Mouse (Mus musculus) MEL (cell line): ENCODE results near the gene Usp42. TPM values are rescaled to one million over a fixed set of nuclear protein-coding genes. Genes with fewer than 3 reads are reported as not detected.

Experiments used
- DNase-seq: peaks from one replicate; pipeline ENCODE4 v3.0.0; 2011; ENCODE audit warnings: low read depth, low spot score
- H3K27ac ChIP-seq: 2 replicates; pipeline ENCODE4 v1.5.1; 2012; ENCODE audit warnings: low read depth, mild to moderate bottlenecking, control low read depth, low read length, moderate library complexity; ENCODE audit not compliant: control insufficient read depth
- H3K27me3 ChIP-seq, 2 experiments: fragments of 150-350 bp in 1 of 2; sonication (generic) in 1 of 2; 2 replicates each; pipeline ENCODE4 v1.6.1; 2012; ENCODE audit warnings: low read length in 2 of 2, mild to moderate bottlenecking in 2 of 2, improper control_type of control experiment in 1 of 2, moderate library complexity in 1 of 2; ENCODE audit not compliant: insufficient read depth in 2 of 2, control insufficient read depth in 1 of 2
- H3K36me3 ChIP-seq, 2 experiments: 2 replicates each; pipeline ENCODE4 v1.6.1; 2012 to 2014; ENCODE audit warnings: low read length in 2 of 2, improper control_type of control experiment in 1 of 2, inconsistent platforms in 1 of 2, mild to moderate bottlenecking in 1 of 2; ENCODE audit not compliant: insufficient read depth in 2 of 2, control insufficient read depth in 1 of 2
- H3K4me1 ChIP-seq, 2 experiments: fragments of 150-350 bp in 1 of 2; sonication (generic) in 1 of 2; 2 replicates each; pipeline ENCODE4 v1.6.1; 2012; ENCODE audit warnings: low read length in 2 of 2, improper control_type of control experiment in 1 of 2, mild to moderate bottlenecking in 1 of 2; ENCODE audit not compliant: insufficient read depth in 2 of 2, control insufficient read depth in 1 of 2
- H3K4me3 ChIP-seq, 2 experiments: fragments of 150-350 bp in 1 of 2; sonication (generic) in 1 of 2; 2 replicates each; pipeline ENCODE4 v1.5.1; 2012; ENCODE audit warnings: low read depth in 2 of 2, low read length in 2 of 2, mild to moderate bottlenecking in 2 of 2, moderate library complexity in 2 of 2, control low read depth in 1 of 2, improper control_type of control experiment in 1 of 2; ENCODE audit not compliant: control insufficient read depth in 1 of 2, insufficient read depth in 1 of 2
- H3K79me2 ChIP-seq: 2 replicates; pipeline ENCODE4 v1.6.1; 2012; ENCODE audit warnings: mild to moderate bottlenecking, low read length, moderate library complexity; ENCODE audit not compliant: control insufficient read depth, poor library complexity, insufficient read depth
- H3K9ac ChIP-seq: 2 replicates; pipeline ENCODE4 v1.6.1; 2012; ENCODE audit warnings: low read depth, mild to moderate bottlenecking, control low read depth, low read length, moderate library complexity; ENCODE audit not compliant: control insufficient read depth, poor library complexity, severe bottlenecking
- H3K9me3 ChIP-seq: fragments of 150-350 bp; sonication (generic); replicated peaks from 2 replicates; pipeline ENCODE4 v1.6.1; 2012; ENCODE audit warnings: mild to moderate bottlenecking, low read length, improper control_type of control experiment, moderate library complexity; ENCODE audit not compliant: insufficient read depth
- CTCF ChIP-seq, 3 experiments: IDR thresholded peaks in 2 of 3; conservative IDR thresholded peaks in 1 of 3; 2 replicates each; pipeline ENCODE4 v1.5.1; 2011 to 2012; ENCODE audit warnings: low read length in 3 of 3, low read depth in 2 of 3, mild to moderate bottlenecking in 2 of 3, improper control_type of control experiment in 1 of 3, inconsistent platforms in 1 of 3, mixed read lengths in 1 of 3, moderate library complexity in 1 of 3; ENCODE audit not compliant: control insufficient read depth in 1 of 3, insufficient read depth in 1 of 3, poor library complexity in 1 of 3, severe bottlenecking in 1 of 3
- E2F4 ChIP-seq: IDR thresholded peaks from 2 replicates; pipeline ENCODE4 v1.6.1; 2011; ENCODE audit warnings: low read depth, low read length, improper control_type of control experiment, borderline replicate concordance
- ELF1 ChIP-seq: IDR thresholded peaks from 2 replicates; pipeline ENCODE4 v1.6.1; 2014; ENCODE audit warnings: low read depth, mild to moderate bottlenecking, inconsistent platforms, low read length, improper control_type of control experiment, moderate library complexity
- ETS1 ChIP-seq: IDR thresholded peaks from 2 replicates; pipeline ENCODE4 v1.6.1; 2012; ENCODE audit warnings: low read depth, mild to moderate bottlenecking, inconsistent platforms, low read length, improper control_type of control experiment, moderate library complexity
- GATA1 ChIP-seq: IDR thresholded peaks from 2 replicates; pipeline ENCODE4 v1.6.1; 2011; ENCODE audit warnings: low read depth, low read length, improper control_type of control experiment
- MAX ChIP-seq: IDR thresholded peaks from 2 replicates; pipeline ENCODE4 v1.6.1; 2011; ENCODE audit warnings: low read length, improper control_type of control experiment
- MAZ ChIP-seq: IDR thresholded peaks from 2 replicates; pipeline ENCODE4 v1.6.1; 2012; ENCODE audit warnings: low read depth, mild to moderate bottlenecking, inconsistent platforms, low read length, improper control_type of control experiment
- MEF2A ChIP-seq: IDR thresholded peaks from 2 replicates; pipeline ENCODE4 v1.6.1; 2014; ENCODE audit warnings: low read depth, mild to moderate bottlenecking, inconsistent platforms, low read length, improper control_type of control experiment; ENCODE audit not compliant: poor library complexity, insufficient replicate concordance, severe bottlenecking; ENCODE audit errors: extremely low read depth
- MXI1 ChIP-seq: IDR thresholded peaks from 2 replicates; pipeline ENCODE4 v1.6.1; 2011; ENCODE audit warnings: mild to moderate bottlenecking, low read depth, low read length, improper control_type of control experiment
- MYB ChIP-seq: IDR thresholded peaks from 2 replicates; pipeline ENCODE4 v1.6.1; 2011; ENCODE audit warnings: mild to moderate bottlenecking, low read depth, low read length, improper control_type of control experiment
- NELFE ChIP-seq: IDR thresholded peaks from 2 replicates; pipeline ENCODE4 v1.6.1; 2011; ENCODE audit warnings: low read depth, low read length, improper control_type of control experiment
- NRF1 ChIP-seq: IDR thresholded peaks from 2 replicates; pipeline ENCODE4 v1.6.1; 2014; ENCODE audit warnings: low read depth, mild to moderate bottlenecking, inconsistent platforms, low read length, improper control_type of control experiment, moderate library complexity; ENCODE audit not compliant: poor library complexity, insufficient read depth, severe bottlenecking
- POLR2AphosphoS2 ChIP-seq: IDR thresholded peaks from 2 replicates; pipeline ENCODE4 v1.6.1; 2011; ENCODE audit warnings: low read length, improper control_type of control experiment
- RAD21 ChIP-seq: IDR thresholded peaks from 2 replicates; pipeline ENCODE4 v1.6.1; 2011; ENCODE audit warnings: mild to moderate bottlenecking, low read depth, low read length, improper control_type of control experiment
- RCOR1 ChIP-seq: IDR thresholded peaks from 2 replicates; pipeline ENCODE4 v1.6.1; 2012; ENCODE audit warnings: low read depth, mild to moderate bottlenecking, inconsistent platforms, low read length, improper control_type of control experiment
- SIN3A ChIP-seq: IDR thresholded peaks from 2 replicates; pipeline ENCODE4 v1.6.1; 2012; ENCODE audit warnings: low read length, improper control_type of control experiment, inconsistent platforms
- TBP ChIP-seq: IDR thresholded peaks from 2 replicates; pipeline ENCODE4 v1.8.0; 2011; ENCODE audit warnings: low read depth, low read length, improper control_type of control experiment
- TCF12 ChIP-seq: IDR thresholded peaks from 2 replicates; pipeline ENCODE4 v1.6.1; 2014; ENCODE audit warnings: low read depth, mild to moderate bottlenecking, inconsistent platforms, low read length, improper control_type of control experiment, moderate library complexity
- ZC3H11A ChIP-seq: IDR thresholded peaks from 2 replicates; pipeline ENCODE4 v1.6.1; 2012; ENCODE audit warnings: low read depth, mild to moderate bottlenecking, inconsistent platforms, low read length, improper control_type of control experiment
- ZKSCAN1 ChIP-seq: IDR thresholded peaks from 2 replicates; pipeline ENCODE4 v1.6.1; 2012; ENCODE audit warnings: low read depth, mild to moderate bottlenecking, inconsistent platforms, low read length, improper control_type of control experiment, moderate library complexity
- ZMIZ1 ChIP-seq: IDR thresholded peaks from 2 replicates; pipeline ENCODE4 v1.6.1; 2012; ENCODE audit warnings: low read depth, mild to moderate bottlenecking, inconsistent platforms, low read length, improper control_type of control experiment, moderate library complexity
- polyA plus RNA-seq, 2 experiments: library from polyadenylated mRNA; stranded (reverse) in 1 of 2; unstranded in 1 of 2; fragments of >175 nt in 1 of 2; fragments of >200 nt in 1 of 2; gene quantifications; 2 replicates each; pipeline versions ENCODE4 v1.2.1 to v1.2.4; 2012; ENCODE audit warnings: low replicate concordance in 2 of 2, low read depth in 1 of 2; ENCODE audit not compliant: insufficient read length in 2 of 2, insufficient read depth in 1 of 2, missing spikeins in 1 of 2
- total RNA-seq: library from RNA; depleted of rRNA; stranded (reverse); fragments of 300-350 nt; gene quantifications from 2 replicates; pipeline ENCODE4 v1.2.3, GENCODE M21; 2012; rRNA removed

Usp42 gene
- total and polyA plus RNA-seq, 3 experiments: 8.1 to 18.6 TPM; not detected in 1

DNA sequence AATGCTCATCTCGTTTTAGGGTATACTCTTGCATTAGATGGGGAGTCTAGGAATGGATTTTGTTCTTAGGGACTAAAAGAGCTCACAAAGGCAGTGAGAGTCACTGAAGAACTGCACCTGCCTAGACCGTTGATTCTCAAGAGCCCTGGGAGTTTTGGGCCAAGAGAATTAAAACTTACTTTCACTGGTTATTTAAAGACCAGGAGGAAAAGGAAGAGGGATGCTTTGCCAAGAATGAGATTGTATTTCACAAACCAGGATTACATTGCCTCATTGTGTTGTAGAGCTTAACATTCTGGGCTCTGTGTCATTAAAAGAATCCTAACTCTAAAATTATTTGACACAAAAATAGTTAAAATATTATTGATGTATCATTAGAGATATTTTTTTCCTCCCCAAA is 66.5 kb downstream of the Usp42 start:
- Histone ChIP-seq H3K4me1 (peaks cover 2 to 3% of the 10 kb centered on the region in 2 experiments; a peak in 1 of 4 replicates), H3K9ac (no peak overlapping the region), H3K4me3 (no peak overlapping the region), H3K36me3 (0 out of 4 replicates have a peak, but pooled peaks cover 0 to 2% of the 10 kb centered on the region in 2 experiments), H3K9me3 (no peaks in the 10 kb centered on the region), H3K79me2 (no peaks in the 10 kb centered on the region; the same call in 1 of the 2 replicates), H3K27me3 (no peaks in the 10 kb centered on the region), H3K27ac (no peak overlapping the region)
- TF ChIP-seq TBP (no peak), MAZ (no peak), TCF12 (no peak), POLR2AphosphoS2 (no peak), MEF2A (no peak), RCOR1 (no peak), ZKSCAN1 (no peak), ELF1 (no peak)
- DNase-seq: no peak

DNA sequence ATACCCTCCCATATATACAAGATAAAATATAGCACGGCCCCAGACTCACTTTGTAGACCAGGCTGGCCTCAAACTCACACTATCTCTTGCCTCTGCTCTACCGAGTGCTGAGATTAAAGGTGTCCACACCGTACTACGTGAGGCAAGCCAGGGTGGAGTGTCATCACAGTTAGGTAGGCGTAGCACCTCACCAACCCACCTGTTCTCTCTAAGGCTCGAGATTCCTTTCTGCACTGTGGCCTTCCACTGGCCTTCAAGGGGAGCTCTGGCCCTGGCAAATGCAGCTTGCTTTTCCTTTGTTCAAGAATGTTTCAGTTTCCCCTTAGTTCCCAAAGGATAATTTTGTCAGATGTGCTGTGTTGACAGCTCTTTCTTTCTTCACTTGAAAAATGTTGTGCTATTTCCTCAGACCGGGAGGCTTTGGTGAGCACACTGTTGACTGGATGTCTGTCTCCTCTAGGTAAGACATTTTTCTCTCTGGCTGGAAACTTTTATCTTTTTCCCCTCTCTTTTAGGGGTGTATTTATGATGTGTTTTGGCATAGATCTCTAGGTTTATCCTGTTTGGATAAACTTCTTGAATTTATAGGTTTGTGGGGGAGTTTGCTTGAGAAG is 68.9 kb downstream of the Usp42 start:
- H3K79me2 ChIP-seq: peaks cover 6% of the 10 kb centered on the region
- no peak overlapping the region for H3K9ac ChIP-seq
- DNase-seq: no peak
- peaks cover 0 to 9% of the 10 kb centered on the region in 2 experiments; a peak in 2 of 4 replicates for H3K36me3 ChIP-seq
- TF ChIP-seq MYB (no peak), SIN3A (no peak), GATA1 (no peak), ZC3H11A (no peak), NELFE (no peak), RAD21 (no peak), RCOR1 (no peak), CTCF (IDR thresholded peaks at IDR 0.05 in 2 of 3, conservative IDR thresholded peaks at IDR 0.05 in 1 of 3; ENCODE audit: control insufficient read depth in 1 of 3, insufficient read depth in 1 of 3, low read depth in 2 of 3, low read length in 3 of 3, poor library complexity in 1 of 3, severe bottlenecking in 1 of 3) (no peak), MXI1 (no peak), NRF1 (no peak), ZMIZ1 (no peak), E2F4 (no peak), ETS1 (no peak), MAX (no peak)
- H3K27me3 ChIP-seq: no peaks in the 10 kb centered on the region
- H3K4me1 ChIP-seq: peaks cover 0 to 6% of the 10 kb centered on the region in 2 experiments; a peak in 3 of 4 replicates
- H3K27ac ChIP-seq: no peak overlapping the region
- no peaks in the 10 kb centered on the region for H3K9me3 ChIP-seq
- H3K4me3 ChIP-seq: no peak overlapping the region

Other genes starting within 250 kb of the Usp42 start
- gene Rac1, start 204.2 kb downstream of the Usp42 start, total RNA-seq: 134 and 148 TPM in 2 replicates
- 100 to 1,000 TPM; 105 to 251 TPM for gene Rac1, start 204.2 kb downstream of the Usp42 start, polyA plus RNA-seq
- 32.8 and 41.1 TPM in 2 replicates for gene Cyth3, start 109.8 kb downstream of the Usp42 start, total RNA-seq
- gene Cyth3, start 109.8 kb downstream of the Usp42 start, polyA plus RNA-seq: 10 to 100 TPM in 1 of 2 experiments, not detected in 1; 44.9 TPM
- gene Eif2ak1, start 85.5 kb upstream of the Usp42 start, total RNA-seq: 13.9 and 14.8 TPM in 2 replicates
- gene Eif2ak1, start 85.5 kb upstream of the Usp42 start, polyA plus RNA-seq: 10 to 100 TPM; 26.7 to 33.5 TPM
- 0.19 TPM in 1 of 2 replicates, not detected in the other for gene Ankrd61, start 165.4 kb upstream of the Usp42 start, total RNA-seq
- under 1 TPM in 1 of 2 experiments, not detected in 1; 0.64 TPM for gene Ankrd61, start 165.4 kb upstream of the Usp42 start, polyA plus RNA-seq
- gene Aimp2, start 177.6 kb upstream of the Usp42 start, total RNA-seq: 113 and 134 TPM in 2 replicates
- 100 to 1,000 TPM in 1 of 2 experiments, not detected in 1; 142 TPM for gene Aimp2, start 177.6 kb upstream of the Usp42 start, polyA plus RNA-seq
- 16.5 and 17.7 TPM in 2 replicates for gene Pms2, start 177.7 kb upstream of the Usp42 start, total RNA-seq
- 10 to 100 TPM in 1 of 2 experiments, not detected in 1; 17.3 TPM for gene Pms2, start 177.7 kb upstream of the Usp42 start, polyA plus RNA-seq
- gene Gm42421, start 195.9 kb upstream of the Usp42 start, total RNA-seq: 0.39 TPM in 1 of 2 replicates, not detected in the other
- under 1 TPM in 1 of 2 experiments, not detected in 1; 0.84 TPM for gene Gm42421, start 195.9 kb upstream of the Usp42 start, polyA plus RNA-seq
- gene Rsph10b, start 200.8 kb upstream of the Usp42 start, total RNA-seq: 0.04 TPM in 1 of 2 replicates, not detected in the other
- under 1 TPM in 1 of 2 experiments, not detected in 1; 0.17 TPM for gene Rsph10b, start 200.8 kb upstream of the Usp42 start, polyA plus RNA-seq